Mouse (Mus musculus) spleen, adult 2 months (tissue): ENCODE results near the gene Hdac9. TPM values are rescaled to one million over a fixed set of nuclear protein-coding genes. Genes with fewer than 3 reads are reported as not detected.

ENCODE experiments used
- DNase-seq, 2 experiments: peaks; one replicate each; pipeline versions ENCODE4 v3.0.0 to v3.0.0-alpha.2; 2012 to 2021; ENCODE audit warnings: low spot score in 2 of 2, low read depth in 1 of 2
- H3K27ac ChIP-seq: fragments of 200-500 bp; 2 replicates; pipeline ENCODE4 v1.5.1; 2012; ENCODE audit warnings: low read length, inconsistent platforms; ENCODE audit not compliant: insufficient read depth
- H3K27me3 ChIP-seq: fragments of 200-500 bp; 2 replicates; pipeline ENCODE4 v1.6.1; 2012; ENCODE audit warnings: mild to moderate bottlenecking, moderate library complexity, low read length, inconsistent platforms; ENCODE audit not compliant: control insufficient read depth, insufficient read depth
- H3K36me3 ChIP-seq: fragments of 200-500 bp; 2 replicates; pipeline ENCODE4 v1.6.1; 2012; ENCODE audit warnings: mild to moderate bottlenecking, low read length, inconsistent platforms; ENCODE audit not compliant: control insufficient read depth, insufficient read depth
- H3K4me1 ChIP-seq: fragments of 200-500 bp; 2 replicates; pipeline ENCODE4 v1.6.1; 2011; ENCODE audit warnings: inconsistent platforms; ENCODE audit not compliant: control insufficient read depth, insufficient read depth, insufficient read length
- H3K4me3 ChIP-seq: fragments of 200-500 bp; 2 replicates; pipeline ENCODE4 v1.5.1; 2011; ENCODE audit warnings: mild to moderate bottlenecking, inconsistent platforms; ENCODE audit not compliant: insufficient read depth, insufficient read length; ENCODE audit errors: extremely low read depth
- CTCF ChIP-seq: fragments of 200-500 bp; IDR thresholded peaks from 2 replicates; pipeline ENCODE4 v1.5.1; 2011; ENCODE audit warnings: mild to moderate bottlenecking, inconsistent platforms; ENCODE audit not compliant: insufficient read depth, insufficient read length, insufficient replicate concordance; ENCODE audit errors: extremely low read depth
- POLR2A ChIP-seq: fragments of 200-500 bp; IDR thresholded peaks from 2 replicates; pipeline ENCODE4 v1.6.1; 2011; ENCODE audit warnings: low read depth, low read length, inconsistent platforms
- WGBS: fragments of 180-500 bp; shearing (Covaris S2); methylation state at CpG from one replicate; pipeline ENCODE4 v1.1.7; 2018; 5-methylcytosine and 5-hydroxymethylcytosine counted together
- polyA plus RNA-seq: library from polyadenylated mRNA; depleted of rRNA; stranded (reverse); fragments of >200 nt; gene quantifications from 2 replicates; pipeline ENCODE4 v1.2.3, GENCODE M21; 2012

Gene Hdac9
- polyA plus RNA-seq, 1 experiment: 8.9 TPM

- no peaks in the 10 kb centered on the region for H3K36me3 ChIP-seq
- H3K27me3 ChIP-seq: no peaks in the 10 kb centered on the region
- no peaks in the 10 kb centered on the region for H3K4me1 ChIP-seq
- 94% methylated on average over 15 of the region's 15 CpGs for WGBS
- no peak overlapping the region for H3K27ac ChIP-seq
- no peak for DNase-seq
- H3K4me3 ChIP-seq: no peak overlapping the region
- TF ChIP-seq CTCF (no peak), POLR2A (no peak)
Observed at GRCm38 (mm10) chr12:34312113-34312719, 604.7 kb downstream of the Hdac9 start.

GRCm38 (mm10) chr12:34305453-34305852, 611.4 kb downstream of the Hdac9 start:
- DNase-seq: no peak
- 62% methylated on average over 3 of the region's 3 CpGs for WGBS
- Histone ChIP-seq H3K4me3 (no peak overlapping the region), H3K27ac (no peak overlapping the region), H3K36me3 (no peaks in the 10 kb centered on the region), H3K4me1 (no peaks in the 10 kb centered on the region), H3K27me3 (no peaks in the 10 kb centered on the region)
- TF ChIP-seq CTCF (no peak), POLR2A (no peak)

- Histone ChIP-seq H3K27ac (no peak overlapping the region), H3K4me1 (no peaks in the 10 kb centered on the region), H3K36me3 (no peaks in the 10 kb centered on the region), H3K4me3 (no peak overlapping the region), H3K27me3 (no peaks in the 10 kb centered on the region)
- no peak for TF ChIP-seq POLR2A
- TF ChIP-seq CTCF: no peak
- DNase-seq: no peak
- 69% methylated on average over 7 of the region's 7 CpGs for WGBS
Observed at GRCm38 (mm10) chr12:34292346-34292745, 624.5 kb downstream of the Hdac9 start.

GRCm38 (mm10) chr12:34287218-34287617, 629.7 kb downstream of the Hdac9 start:
- Histone ChIP-seq H3K4me1 (no peaks in the 10 kb centered on the region), H3K36me3 (no peaks in the 10 kb centered on the region), H3K4me3 (no peak overlapping the region), H3K27me3 (no peaks in the 10 kb centered on the region), H3K27ac (no peak overlapping the region)
- TF ChIP-seq POLR2A (no peak), CTCF (no peak)
- DNase-seq: no peak
- 83% methylated on average over 2 of the region's 2 CpGs for WGBS

- H3K4me3 ChIP-seq: no peak overlapping the region
- no peaks in the 10 kb centered on the region for H3K36me3 ChIP-seq
- no peaks in the 10 kb centered on the region for H3K27me3 ChIP-seq
- no peak overlapping the region for H3K27ac ChIP-seq
- no peak for TF ChIP-seq POLR2A
- no peak for TF ChIP-seq CTCF
- no peaks in the 10 kb centered on the region for H3K4me1 ChIP-seq
- DNase-seq: no peak
Observed at GRCm38 (mm10) chr12:34284888-34285287, 632.0 kb downstream of the Hdac9 start.

GRCm38 (mm10) chr12:34284396-34284795, 632.5 kb downstream of the Hdac9 start:
- no peak for TF ChIP-seq POLR2A
- no peak for TF ChIP-seq CTCF
- H3K4me1 ChIP-seq: no peaks in the 10 kb centered on the region
- no peak overlapping the region for H3K4me3 ChIP-seq
- no peaks in the 10 kb centered on the region for H3K27me3 ChIP-seq
- WGBS: 90% methylated on average over 3 of the region's 3 CpGs
- no peak overlapping the region for H3K27ac ChIP-seq
- DNase-seq: no peak
- H3K36me3 ChIP-seq: no peaks in the 10 kb centered on the region

GRCm38 (mm10) chr12:34278822-34279221, 638.1 kb downstream of the Hdac9 start:
- H3K36me3 ChIP-seq: no peaks in the 10 kb centered on the region
- H3K4me3 ChIP-seq: no peak overlapping the region
- 89% methylated on average over 12 of the region's 12 CpGs for WGBS
- no peak overlapping the region for H3K27ac ChIP-seq
- TF ChIP-seq CTCF: no peak
- no peak for TF ChIP-seq POLR2A
- H3K4me1 ChIP-seq: no peaks in the 10 kb centered on the region
- no peak for DNase-seq
- H3K27me3 ChIP-seq: no peaks in the 10 kb centered on the region
